Mouse (Mus musculus) intestine, postnatal 0 days (tissue): ENCODE results near the gene Cd9. TPM values are rescaled to one million over a fixed set of nuclear protein-coding genes. Genes with fewer than 3 reads are reported as not detected.

Experiments used
- ATAC-seq: fragments of 200-750 bp; cut with Nextera tagmentation; 2 replicates; pipeline ENCODE4 v1.8.0; 2017; ENCODE audit warnings: mild to moderate bottlenecking, moderate TSS enrichment, moderate library complexity
- H3K27ac ChIP-seq: fragments of 300-500 bp; sonication (generic); 2 replicates; pipeline ENCODE4 v1.5.1; 2014; ENCODE audit warnings: mild to moderate bottlenecking, low read depth, low read length, moderate library complexity
- H3K27me3 ChIP-seq: fragments of 300-500 bp; sonication (generic); replicated peaks from 2 replicates; pipeline ENCODE4 v1.6.1; 2014; ENCODE audit warnings: low read length, mixed read lengths; ENCODE audit not compliant: control insufficient read depth, insufficient read depth
- H3K36me3 ChIP-seq: fragments of 300-500 bp; sonication (generic); 2 replicates; pipeline ENCODE4 v1.6.1; 2014; ENCODE audit warnings: mild to moderate bottlenecking, moderate library complexity; ENCODE audit not compliant: control insufficient read depth, insufficient read depth
- H3K4me1 ChIP-seq: fragments of 300-500 bp; sonication (generic); replicated peaks from 2 replicates; pipeline ENCODE4 v1.6.1; 2014; ENCODE audit warnings: antibody characterized with exemption, low read length, mixed read lengths; ENCODE audit not compliant: control insufficient read depth, insufficient read depth
- H3K4me2 ChIP-seq: fragments of 300-500 bp; sonication (generic); replicated peaks from 2 replicates; pipeline ENCODE4 v1.6.1; 2014; ENCODE audit warnings: low read depth, mild to moderate bottlenecking, moderate library complexity
- H3K4me3 ChIP-seq: fragments of 300-500 bp; sonication (generic); 2 replicates; pipeline ENCODE4 v1.5.1; 2014; ENCODE audit warnings: low read depth, low read length
- H3K9ac ChIP-seq: fragments of 300-500 bp; sonication (generic); 2 replicates; pipeline ENCODE4 v1.6.1; 2014; ENCODE audit warnings: mild to moderate bottlenecking, low read depth, low read length
- H3K9me3 ChIP-seq: fragments of 300-500 bp; sonication (generic); 2 replicates; pipeline ENCODE4 v1.6.1; 2016; ENCODE audit warnings: mixed run types; ENCODE audit not compliant: control insufficient read depth
- CTCF ChIP-seq: sonication (generic); IDR thresholded peaks from 2 replicates; pipeline ENCODE4 v1.5.1; 2016; ENCODE audit warnings: low read depth, mild to moderate bottlenecking, control low read depth, antibody characterized with exemption, moderate library complexity
- WGBS: fragments of 180-500 bp; shearing (Covaris S2); extraction: QIAGEN DNeasy Blood & Tissue Kit; methylation state at CpG from one replicate; pipeline ENCODE4 v1.1.7; 2014; 5-methylcytosine and 5-hydroxymethylcytosine counted together
- polyA plus RNA-seq: library from polyadenylated mRNA; unstranded; fragments of >200 nt; fragmentation: Nextera tagmentation; extraction: Ambion mirVana; gene quantifications from 2 replicates; pipeline ENCODE4 v1.2.1, GENCODE M21; 2015

Gene Cd9
- polyA plus RNA-seq, 1 experiment from 2014 or later: 99.5 TPM

DNA sequence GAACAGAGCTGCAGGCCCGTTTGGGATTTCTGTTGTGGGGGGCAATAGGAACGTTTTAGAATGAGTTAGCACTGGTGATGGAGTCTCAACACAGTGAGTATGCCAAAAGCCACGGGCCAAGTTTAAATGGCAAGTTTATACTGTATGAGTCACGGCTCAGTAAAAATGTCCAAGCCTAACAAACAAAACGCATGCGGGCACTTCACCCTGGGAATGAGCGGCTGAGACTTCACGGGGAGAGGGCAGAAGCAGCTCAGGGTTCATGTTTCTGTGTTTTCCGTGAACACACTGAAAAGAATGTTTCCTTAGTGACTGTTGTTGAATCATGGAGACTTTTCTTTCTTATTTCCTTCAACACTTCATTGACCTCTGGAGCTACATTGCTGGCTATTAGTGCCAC, 81.3 kb downstream of the Cd9 start:
- H3K4me2 ChIP-seq: no peak overlapping the region
- H3K27me3 ChIP-seq: no peaks in the 10 kb centered on the region
- no peak overlapping the region for H3K4me3 ChIP-seq
- no peak overlapping the region for H3K9ac ChIP-seq
- no peak overlapping the region for H3K27ac ChIP-seq
- no peaks in the 10 kb centered on the region for H3K9me3 ChIP-seq
- H3K36me3 ChIP-seq: no peaks in the 10 kb centered on the region
- WGBS: 64% methylated on average over 9 of the region's 9 CpGs
- ATAC-seq: no peak
- peaks cover 5% of the 10 kb centered on the region for H3K4me1 ChIP-seq
- TF ChIP-seq CTCF: no peak

- 93% methylated on average over 6 of the region's 6 CpGs for WGBS
- no peak for ATAC-seq
Measured at GRCm38 (mm10) chr6:125411661-125412060, 82.9 kb downstream of the Cd9 start.

DNA sequence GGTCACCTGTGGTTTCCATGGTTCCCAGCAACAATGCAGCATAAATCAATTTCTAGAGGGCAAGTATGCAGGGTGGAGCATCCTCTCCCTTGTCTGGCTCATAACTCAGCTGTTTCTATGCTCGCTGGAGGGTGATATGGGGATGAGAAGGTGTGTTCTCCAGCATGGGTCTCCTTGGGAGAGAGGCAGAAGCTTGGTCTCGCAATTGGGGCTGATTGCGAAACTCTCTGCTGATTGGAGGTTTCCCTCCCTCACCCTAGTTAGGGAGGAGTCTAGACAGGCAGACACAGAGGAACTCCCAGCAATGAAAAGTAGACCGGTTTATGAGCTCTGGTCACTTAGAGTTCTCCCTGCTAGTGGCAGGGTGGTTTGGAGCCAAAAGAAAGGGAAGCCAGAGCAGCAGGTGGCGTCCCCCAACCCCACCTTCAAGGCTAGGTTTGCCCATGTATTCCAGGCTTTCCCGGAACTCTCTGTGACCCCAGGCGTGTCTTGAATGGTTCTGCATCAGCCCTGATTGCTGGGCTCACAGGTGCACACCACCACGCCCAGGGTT, 83.5 kb downstream of the Cd9 start:
- Histone ChIP-seq H3K4me3 (no peak overlapping the region), H3K27ac (no peak overlapping the region), H3K4me1 (peaks cover 5% of the 10 kb centered on the region), H3K9ac (no peak overlapping the region), H3K27me3 (no peaks in the 10 kb centered on the region), H3K36me3 (no peaks in the 10 kb centered on the region), H3K4me2 (peak overlapping the region; percentile 17; the same call in 1 of the 2 replicates), H3K9me3 (no peaks in the 10 kb centered on the region)
- peak; percentile 90 for ATAC-seq
- 31% methylated on average over 8 of the region's 8 CpGs for WGBS
- no peak for TF ChIP-seq CTCF

More at GRCm38 (mm10) chr6:125411661-125412060, 82.9 kb downstream of the Cd9 start:
- TF ChIP-seq CTCF: no peak
- no peaks in the 10 kb centered on the region for H3K36me3 ChIP-seq
- H3K27me3 ChIP-seq: no peaks in the 10 kb centered on the region
- peaks cover 5% of the 10 kb centered on the region for H3K4me1 ChIP-seq
- H3K9ac ChIP-seq: no peak overlapping the region
- no peak overlapping the region for H3K4me2 ChIP-seq
- no peak overlapping the region for H3K27ac ChIP-seq
- no peaks in the 10 kb centered on the region for H3K9me3 ChIP-seq
- no peak overlapping the region for H3K4me3 ChIP-seq

DNA sequence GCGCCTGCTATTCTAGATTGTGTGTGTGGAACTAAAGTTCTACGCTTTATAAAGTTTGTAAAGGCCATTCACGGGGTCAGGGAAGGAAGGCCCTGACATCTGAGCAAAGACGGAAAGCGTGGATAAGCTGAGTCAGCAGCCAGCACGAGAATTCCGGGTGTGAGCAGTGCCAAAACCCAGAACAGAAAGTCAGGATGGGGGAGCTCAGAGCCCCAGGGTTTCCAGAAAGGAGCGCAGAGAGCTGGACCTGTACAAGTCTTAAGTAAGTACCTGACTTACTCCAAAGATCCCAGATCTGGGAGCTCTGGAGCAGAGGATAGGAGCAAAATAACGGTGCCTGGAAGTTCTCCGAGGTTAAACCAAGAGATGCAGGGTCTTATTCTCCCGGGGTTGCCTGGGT, 84.0 kb downstream of the Cd9 start:
- Histone ChIP-seq H3K9ac (no peak overlapping the region), H3K4me2 (peak overlapping the region; percentile 17; the same call in 1 of the 2 replicates), H3K9me3 (no peaks in the 10 kb centered on the region), H3K4me1 (peaks cover 5% of the 10 kb centered on the region), H3K4me3 (no peak overlapping the region), H3K27me3 (no peaks in the 10 kb centered on the region), H3K27ac (no peak overlapping the region), H3K36me3 (no peaks in the 10 kb centered on the region)
- no peak for TF ChIP-seq CTCF
- WGBS: 55% methylated on average over 11 of the region's 11 CpGs
- no peak for ATAC-seq

Other genes starting within 250 kb of the Cd9 start
- not detected in 2 replicates for gene Tuba3a, start 208.7 kb downstream of the Cd9 start, polyA plus RNA-seq
- 104 and 110 TPM in 2 replicates for gene Ltbr, start 180.9 kb downstream of the Cd9 start, polyA plus RNA-seq
- gene Scnn1a, start 174.1 kb downstream of the Cd9 start, polyA plus RNA-seq: 16.9 and 19.0 TPM in 2 replicates
- gene Tnfrsf1a, start 145.4 kb downstream of the Cd9 start, polyA plus RNA-seq: 108 and 109 TPM in 2 replicates
- 31.4 and 37.0 TPM in 2 replicates for gene Plekhg6, start 114.0 kb downstream of the Cd9 start, polyA plus RNA-seq
- 10.6 and 13.2 TPM in 2 replicates for gene Vwf, start 52.0 kb upstream of the Cd9 start, polyA plus RNA-seq
- gene Ano2, start 195.6 kb upstream of the Cd9 start, polyA plus RNA-seq: 1.5 and 1.6 TPM in 2 replicates